Mouse (Mus musculus): ENCODE results near the gene Gzmb. TPM values are rescaled to one million over a fixed set of nuclear protein-coding genes. Genes with fewer than 3 reads are reported as not detected.

The Gzmb gene
- 1.1 and 10.4 TPM in 2 replicates for polyA plus RNA-seq (2012; rRNA removed; ENCODE audit: low replicate concordance)

DNA sequence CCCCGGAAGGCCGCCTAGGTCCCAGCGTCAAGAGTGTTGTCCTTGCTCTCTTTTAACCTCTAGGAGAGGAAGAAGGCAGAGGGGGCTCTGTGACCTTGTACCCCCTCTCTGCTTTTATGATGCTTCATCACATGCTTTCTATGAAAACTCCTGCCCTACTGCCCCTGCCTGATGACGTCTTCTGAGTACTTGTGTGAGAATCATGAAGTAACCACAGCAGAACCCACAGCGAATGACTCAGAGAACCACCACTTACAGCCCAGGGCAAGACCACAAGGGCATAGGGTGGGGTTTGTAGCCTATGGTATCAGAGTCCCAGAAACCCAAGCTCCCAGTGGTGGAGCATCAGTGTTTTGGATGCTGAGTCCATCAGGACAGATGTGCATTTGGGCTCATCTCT is at the start of gene Gzmb:
Gzmb (minus strand) TSS at position 108 of the 400 bp plus-strand sequence.

GRCm38 (mm10) chr14:56234556-56234955 is 27.5 kb downstream of the Gzmb start, which contains the start of gene Gzmc:
Gzmc (minus strand) TSS chr14:56234656.

GRCm38 (mm10) chr14:56211317-56211716 is 50.7 kb downstream of the Gzmb start, which contains the start of gene Gzmf:
Gzmf (minus strand) TSS chr14:56211417.

Other genes with a start within 250 kb of the Gzmb start
- gene Mcpt1, start 244.3 kb downstream of the Gzmb start, polyA plus RNA-seq (2012; rRNA removed; ENCODE audit: low replicate concordance) = not detected in 2 replicates
- gene Mcpt9, start 231.8 kb downstream of the Gzmb start, polyA plus RNA-seq (2012; rRNA removed; ENCODE audit: low replicate concordance) = not detected in 2 replicates
- not detected in 2 replicates for gene Mcpt2, start 220.2 kb downstream of the Gzmb start, polyA plus RNA-seq (2012; rRNA removed; ENCODE audit: low replicate concordance)
- gene Mcpt4, start 199.9 kb downstream of the Gzmb start, polyA plus RNA-seq (2012; rRNA removed; ENCODE audit: low replicate concordance) = 1.1 and 8.6 TPM in 2 replicates
- not detected in 2 replicates for gene Mcpt8, start 177.0 kb downstream of the Gzmb start, polyA plus RNA-seq (2012; rRNA removed; ENCODE audit: low replicate concordance)
- gene Ctsg, start 159.7 kb downstream of the Gzmb start, polyA plus RNA-seq (2012; rRNA removed; ENCODE audit: low replicate concordance) = not detected in 2 replicates
- gene Gzme, start 141.6 kb downstream of the Gzmb start, polyA plus RNA-seq (2012; rRNA removed; ENCODE audit: low replicate concordance) = 0.14 TPM in 1 of 2 replicates, not detected in the other
- gene Gzmd, start 129.7 kb downstream of the Gzmb start, polyA plus RNA-seq (2012; rRNA removed; ENCODE audit: low replicate concordance) = 0.86 TPM in 1 of 2 replicates, not detected in the other
- not detected in 2 replicates for gene Gzmg, start 102.7 kb downstream of the Gzmb start, polyA plus RNA-seq (2012; rRNA removed; ENCODE audit: low replicate concordance)
- gene Gzmn, start 87.7 kb downstream of the Gzmb start, polyA plus RNA-seq (2012; rRNA removed; ENCODE audit: low replicate concordance) = not detected in 2 replicates
- 1.1 TPM in 1 of 2 replicates, not detected in the other for gene Gzmf, start 50.8 kb downstream of the Gzmb start, polyA plus RNA-seq (2012; rRNA removed; ENCODE audit: low replicate concordance)
- gene Gzmc, start 27.6 kb downstream of the Gzmb start, polyA plus RNA-seq (2012; rRNA removed; ENCODE audit: low replicate concordance) = 5.1 TPM in 1 of 2 replicates, not detected in the other
- 4.3 TPM in 1 of 2 replicates, not detected in the other for gene Atp12a, start 102.8 kb upstream of the Gzmb start, polyA plus RNA-seq (2012; rRNA removed; ENCODE audit: low replicate concordance)
- 0.19 and 0.22 TPM in 2 replicates for gene Rnf17, start 140.3 kb upstream of the Gzmb start, polyA plus RNA-seq (2012; rRNA removed; ENCODE audit: low replicate concordance)